Mouse (Mus musculus): Measurements from ENCODE around the gene Trpm4. TPM values are rescaled to one million over a fixed set of nuclear protein-coding genes. Genes with fewer than 3 reads are reported as not detected.

Gene Trpm4
- polyA plus RNA-seq, 1 experiment: 18.2 TPM

GRCm38 (mm10) chr7:45346905-45347304 lies 13.3 kb upstream of the Trpm4 start:
- Histone ChIP-seq H3K4me3 (ENCODE audit: insufficient read depth, low read depth, low read length) (no peak overlapping the region), H3K4me1 (ENCODE audit: control insufficient read depth, insufficient read depth, low read length) (no peaks in the 10 kb centered on the region), H3K36me3 (ENCODE audit: control insufficient read depth, insufficient read depth, low read length) (no peaks in the 10 kb centered on the region), H3K27me3 (replicated peaks; ENCODE audit: control insufficient read depth, insufficient read depth, low read length) (no peaks in the 10 kb centered on the region), H3K27ac (ENCODE audit: insufficient read depth, low read depth, low read length) (no peak overlapping the region)
- TF ChIP-seq CTCF (conservative IDR thresholded peaks at IDR 0.05; ENCODE audit: insufficient read depth, insufficient read length, low read depth, low read length): no peak
- TF ChIP-seq POLR2A (IDR thresholded peaks at IDR 0.05; ENCODE audit: low read depth, low read length): no peak
- WGBS: 74% methylated on average over 13 of the region's 13 CpGs
- no peak for DNase-seq

GRCm38 (mm10) chr7:45343543-45343942 lies 10.0 kb upstream of the Trpm4 start:
- H3K36me3 ChIP-seq (ENCODE audit: control insufficient read depth, insufficient read depth, low read length): no peaks in the 10 kb centered on the region
- H3K27me3 ChIP-seq (replicated peaks; ENCODE audit: control insufficient read depth, insufficient read depth, low read length): no peaks in the 10 kb centered on the region
- TF ChIP-seq POLR2A (IDR thresholded peaks at IDR 0.05; ENCODE audit: low read depth, low read length): no peak
- TF ChIP-seq CTCF (conservative IDR thresholded peaks at IDR 0.05; ENCODE audit: insufficient read depth, insufficient read length, low read depth, low read length): 0 out of 2 replicates have a peak, but pooled peaks have one; percentile 16
- 0 out of 2 replicates have a peak, but pooled peaks cover 3% of the 10 kb centered on the region for H3K4me1 ChIP-seq (ENCODE audit: control insufficient read depth, insufficient read depth, low read length)
- WGBS: 38% methylated on average over 13 of the region's 13 CpGs
- no peak for DNase-seq
- no peak overlapping the region for H3K27ac ChIP-seq (ENCODE audit: insufficient read depth, low read depth, low read length)
- no peak overlapping the region for H3K4me3 ChIP-seq (ENCODE audit: insufficient read depth, low read depth, low read length)

GRCm38 (mm10) chr7:45342081-45342480 lies 8.5 kb upstream of the Trpm4 start:
- 0 out of 2 replicates have a peak, but pooled peaks cover 3% of the 10 kb centered on the region for H3K4me1 ChIP-seq (ENCODE audit: control insufficient read depth, insufficient read depth, low read length)
- no peak for DNase-seq
- no peaks in the 10 kb centered on the region for H3K27me3 ChIP-seq (replicated peaks; ENCODE audit: control insufficient read depth, insufficient read depth, low read length)
- H3K27ac ChIP-seq (ENCODE audit: insufficient read depth, low read depth, low read length): no peak overlapping the region
- WGBS: 93% methylated on average over 11 of the region's 11 CpGs
- H3K36me3 ChIP-seq (ENCODE audit: control insufficient read depth, insufficient read depth, low read length): no peaks in the 10 kb centered on the region
- no peak for TF ChIP-seq CTCF (conservative IDR thresholded peaks at IDR 0.05; ENCODE audit: insufficient read depth, insufficient read length, low read depth, low read length)
- no peak for TF ChIP-seq POLR2A (IDR thresholded peaks at IDR 0.05; ENCODE audit: low read depth, low read length)
- H3K4me3 ChIP-seq (ENCODE audit: insufficient read depth, low read depth, low read length): no peak overlapping the region

GRCm38 (mm10) chr7:45341303-45341702 lies 7.7 kb upstream of the Trpm4 start:
- Histone ChIP-seq H3K27me3 (replicated peaks; ENCODE audit: control insufficient read depth, insufficient read depth, low read length) (no peaks in the 10 kb centered on the region), H3K27ac (ENCODE audit: insufficient read depth, low read depth, low read length) (no peak overlapping the region), H3K4me1 (ENCODE audit: control insufficient read depth, insufficient read depth, low read length) (0 out of 2 replicates have a peak, but pooled peaks cover 3% of the 10 kb centered on the region), H3K36me3 (ENCODE audit: control insufficient read depth, insufficient read depth, low read length) (no peaks in the 10 kb centered on the region), H3K4me3 (ENCODE audit: insufficient read depth, low read depth, low read length) (no peak overlapping the region)
- WGBS: 2% methylated on average over 8 of the region's 8 CpGs
- no peak for TF ChIP-seq POLR2A (IDR thresholded peaks at IDR 0.05; ENCODE audit: low read depth, low read length)
- peak; percentile 63 for TF ChIP-seq CTCF (conservative IDR thresholded peaks at IDR 0.05; ENCODE audit: insufficient read depth, insufficient read length, low read depth, low read length)
- peak; percentile 75 for DNase-seq

GRCm38 (mm10) chr7:45340669-45341068 lies 7.1 kb upstream of the Trpm4 start:
- 3% methylated on average over 11 of the region's 11 CpGs for WGBS
- Histone ChIP-seq H3K27ac (ENCODE audit: insufficient read depth, low read depth, low read length) (no peak overlapping the region), H3K4me1 (ENCODE audit: control insufficient read depth, insufficient read depth, low read length) (0 out of 2 replicates have a peak, but pooled peaks cover 3% of the 10 kb centered on the region), H3K4me3 (ENCODE audit: insufficient read depth, low read depth, low read length) (no peak overlapping the region), H3K27me3 (replicated peaks; ENCODE audit: control insufficient read depth, insufficient read depth, low read length) (no peaks in the 10 kb centered on the region), H3K36me3 (ENCODE audit: control insufficient read depth, insufficient read depth, low read length) (no peaks in the 10 kb centered on the region)
- TF ChIP-seq CTCF (conservative IDR thresholded peaks at IDR 0.05; ENCODE audit: insufficient read depth, insufficient read length, low read depth, low read length) (no peak), POLR2A (IDR thresholded peaks at IDR 0.05; ENCODE audit: low read depth, low read length) (no peak)
- DNase-seq: peak; percentile 48

DNA sequence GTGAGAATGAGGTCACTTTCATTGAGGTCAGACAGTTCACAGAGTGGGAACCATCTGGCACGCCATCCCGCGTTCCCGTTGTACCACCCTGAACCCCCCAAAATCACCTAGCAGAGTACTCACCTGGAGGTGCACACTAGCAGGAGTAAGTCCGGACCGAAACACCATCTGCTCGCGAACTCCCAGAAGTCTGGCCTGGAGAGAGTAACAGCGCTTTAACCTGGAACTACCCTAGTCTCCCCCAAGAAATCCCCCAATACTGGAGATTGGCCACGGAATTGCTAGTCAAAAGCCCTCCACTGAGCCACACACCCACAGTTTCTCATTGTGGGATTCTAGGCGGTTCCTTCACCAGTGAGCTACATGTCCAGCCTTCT lies 6.5 kb upstream of the Trpm4 start:
- TF ChIP-seq CTCF (conservative IDR thresholded peaks at IDR 0.05; ENCODE audit: insufficient read depth, insufficient read length, low read depth, low read length) (no peak), POLR2A (IDR thresholded peaks at IDR 0.05; ENCODE audit: low read depth, low read length) (no peak)
- no peaks in the 10 kb centered on the region for H3K27me3 ChIP-seq (replicated peaks; ENCODE audit: control insufficient read depth, insufficient read depth, low read length)
- H3K36me3 ChIP-seq (ENCODE audit: control insufficient read depth, insufficient read depth, low read length): no peaks in the 10 kb centered on the region
- WGBS: 4% methylated on average over 11 of the region's 11 CpGs
- no peak overlapping the region for H3K27ac ChIP-seq (ENCODE audit: insufficient read depth, low read depth, low read length)
- H3K4me3 ChIP-seq (ENCODE audit: insufficient read depth, low read depth, low read length): peak overlapping the region; percentile 69; the same call in 1 of the 2 replicates
- H3K4me1 ChIP-seq (ENCODE audit: control insufficient read depth, insufficient read depth, low read length): 0 out of 2 replicates have a peak, but pooled peaks cover 3% of the 10 kb centered on the region
- no peak for DNase-seq

GRCm38 (mm10) chr7:45339410-45340065 lies 6.0 kb upstream of the Trpm4 start:
- 0 out of 2 replicates have a peak, but pooled peaks cover 3% of the 10 kb centered on the region for H3K4me1 ChIP-seq (ENCODE audit: control insufficient read depth, insufficient read depth, low read length)
- under 1% methylated on average over 36 of the region's 39 CpGs for WGBS
- no peaks in the 10 kb centered on the region for H3K27me3 ChIP-seq (replicated peaks; ENCODE audit: control insufficient read depth, insufficient read depth, low read length)
- H3K4me3 ChIP-seq (ENCODE audit: insufficient read depth, low read depth, low read length): peak overlapping the region; percentile 69
- peak; percentile 60 for DNase-seq
- TF ChIP-seq CTCF (conservative IDR thresholded peaks at IDR 0.05; ENCODE audit: insufficient read depth, insufficient read length, low read depth, low read length) (no peak), POLR2A (IDR thresholded peaks at IDR 0.05; ENCODE audit: low read depth, low read length) (no peak)
- no peaks in the 10 kb centered on the region for H3K36me3 ChIP-seq (ENCODE audit: control insufficient read depth, insufficient read depth, low read length)
- H3K27ac ChIP-seq (ENCODE audit: insufficient read depth, low read depth, low read length): no peak overlapping the region

Data from kidney, adult 2 months (tissue).